Mouse (Mus musculus) c-Kit-positive CD71-negative TER-119-negative erythroid progenitor cells, embryonic 14.5 days (primary cell): ENCODE measurements around the gene Spink8.
"Not testable (repeated sequence)": the region's sequence is repeated elsewhere in the genome, so short reads cannot be mapped to it uniquely, and the experiment has no call there.

Experiments
- DNase-seq: peaks from one replicate; pipeline ENCODE4 v3.0.0-alpha.2; 2013; ENCODE audit warnings: low read depth

The Spink8 gene

GRCm38 (mm10) chr9:109811980-109812379, at the start of gene Spink8:
Gene Spink8, plus strand, starts transcription at chr9:109812280.
- no peak for DNase-seq

- not testable (repeated sequence) for DNase-seq
Observed at GRCm38 (mm10) chr9:109766841-109767240, 45.2 kb upstream of the Spink8 start.

GRCm38 (mm10) chr9:109790570-109790969, 21.5 kb upstream of the Spink8 start, which contains the start of gene Fbxw27:
Gene Fbxw27, minus strand, starts transcription at chr9:109790670.
- not testable (repeated sequence) for DNase-seq

- no peak for DNase-seq
Observed at GRCm38 (mm10) chr9:109795221-109795620, 16.9 kb upstream of the Spink8 start.

- DNase-seq: no peak
Observed at GRCm38 (mm10) chr9:109795811-109796210, 16.3 kb upstream of the Spink8 start.

GRCm38 (mm10) chr9:109798051-109798450, 14.0 kb upstream of the Spink8 start:
- peak; percentile 7 for DNase-seq

- DNase-seq: not testable (repeated sequence)
Observed at GRCm38 (mm10) chr9:109805596-109805995, 6.5 kb upstream of the Spink8 start.

- DNase-seq: no peak
Observed at GRCm38 (mm10) chr9:109806260-109806659, 5.8 kb upstream of the Spink8 start.

- no peak for DNase-seq
Observed at GRCm38 (mm10) chr9:109806695-109807293, 5.3 kb upstream of the Spink8 start.

- DNase-seq: no peak
Observed at GRCm38 (mm10) chr9:109807898-109808297, 4.2 kb upstream of the Spink8 start.

GRCm38 (mm10) chr9:109813424-109813823, 1.3 kb downstream of the Spink8 start:
- no peak for DNase-seq

- no peak for DNase-seq
Observed at GRCm38 (mm10) chr9:109816341-109816740, 4.3 kb downstream of the Spink8 start.

- no peak for DNase-seq
Observed at GRCm38 (mm10) chr9:109825739-109826138, 13.7 kb downstream of the Spink8 start.

GRCm38 (mm10) chr9:109826181-109826580, 14.1 kb downstream of the Spink8 start:
- no peak for DNase-seq

GRCm38 (mm10) chr9:109832391-109833087, 20.5 kb downstream of the Spink8 start, which contains the start of gene Nme6:
Gene Nme6, plus strand, starts transcription at chr9:109832749.
- DNase-seq: peak; percentile 75

GRCm38 (mm10) chr9:109833088-109833412, 21.0 kb downstream of the Spink8 start:
- no peak for DNase-seq

- no peak for DNase-seq
Observed at GRCm38 (mm10) chr9:109849312-109849758, 37.3 kb downstream of the Spink8 start, which contains the start of gene Camp. Gene Camp, minus strand, starts transcription at chr9:109849617.

- no peak for DNase-seq
Observed at GRCm38 (mm10) chr9:109850099-109850498, 38.0 kb downstream of the Spink8 start.

GRCm38 (mm10) chr9:109854341-109854740, 42.3 kb downstream of the Spink8 start:
- no peak for DNase-seq

- DNase-seq: no peak
Observed at GRCm38 (mm10) chr9:109855947-109856346, 43.9 kb downstream of the Spink8 start.

GRCm38 (mm10) chr9:109862397-109863044, 50.4 kb downstream of the Spink8 start:
- peak; percentile 79 for DNase-seq

- no peak for DNase-seq
Observed at GRCm38 (mm10) chr9:109863085-109863484, 51.0 kb downstream of the Spink8 start.

GRCm38 (mm10) chr9:109866218-109866617, 54.1 kb downstream of the Spink8 start:
- DNase-seq: no peak
